Mouse (Mus musculus): ENCODE measurements around the gene Ehbp1. TPM values are rescaled to one million over a fixed set of nuclear protein-coding genes. Genes with fewer than 3 reads are reported as not detected.

The Ehbp1 gene
- polyA plus RNA-seq, 1 experiment from 2014 or later, result 9.6 TPM

- Histone ChIP-seq H3K4me3 (peak overlapping the region; percentile 44), H3K4me1 (replicated peaks) (peaks cover 39% of the 10 kb centered on the region), H3K9me3 (no peaks in the 10 kb centered on the region), H3K27ac (peak overlapping the region; percentile 81; the same call in 1 of the 2 replicates), H3K36me3 (no peaks in the 10 kb centered on the region), H3K27me3 (ENCODE audit: insufficient read depth, poor library complexity, severe bottlenecking) (peaks cover 95% of the 10 kb centered on the region)
- 0% methylated on average over 10 of the region's 10 CpGs for WGBS
- DNase-seq (ENCODE audit: low spot score), result peak; percentile 59
Measured at GRCm38 (mm10) chr11:22008129-22008596, 333.9 kb downstream of the Ehbp1 start.

- Histone ChIP-seq H3K9me3 (no peaks in the 10 kb centered on the region), H3K4me3 (peak overlapping the region; percentile 44), H3K4me1 (replicated peaks) (peaks cover 42% of the 10 kb centered on the region), H3K27me3 (ENCODE audit: insufficient read depth, poor library complexity, severe bottlenecking) (peaks cover 96% of the 10 kb centered on the region), H3K27ac (peak overlapping the region; percentile 81), H3K36me3 (no peaks in the 10 kb centered on the region)
- DNase-seq (ENCODE audit: low spot score), result peak; percentile 17
- WGBS, result under 1% methylated on average over 6 of the region's 6 CpGs
Measured at GRCm38 (mm10) chr11:22007781-22008110, 334.3 kb downstream of the Ehbp1 start.

- Histone ChIP-seq H3K4me3 (peak overlapping the region; percentile 44), H3K36me3 (no peaks in the 10 kb centered on the region), H3K9me3 (no peaks in the 10 kb centered on the region), H3K27me3 (ENCODE audit: insufficient read depth, poor library complexity, severe bottlenecking) (peaks cover 97% of the 10 kb centered on the region), H3K27ac (peak overlapping the region; percentile 81), H3K4me1 (replicated peaks) (peaks cover 48% of the 10 kb centered on the region)
- under 1% methylated on average over 20 of the region's 20 CpGs for WGBS
- peak; percentile 51 for DNase-seq (ENCODE audit: low spot score)
Measured at GRCm38 (mm10) chr11:22007088-22007780, 334.9 kb downstream of the Ehbp1 start.

GRCm38 (mm10) chr11:22006471-22007087 is 335.5 kb downstream of the Ehbp1 start:
- H3K27ac ChIP-seq, result peak overlapping the region; percentile 81
- H3K27me3 ChIP-seq (ENCODE audit: insufficient read depth, poor library complexity, severe bottlenecking), result peaks cover 99% of the 10 kb centered on the region
- H3K4me3 ChIP-seq, result peak overlapping the region; percentile 44
- no peaks in the 10 kb centered on the region for H3K9me3 ChIP-seq
- 6% methylated on average over 12 of the region's 12 CpGs for whole genome bisulfite sequencing
- no peaks in the 10 kb centered on the region for H3K36me3 ChIP-seq
- H3K4me1 ChIP-seq (replicated peaks), result peaks cover 54% of the 10 kb centered on the region
- no peak for DNase-seq (ENCODE audit: low spot score)

GRCm38 (mm10) chr11:22005281-22005870 is 336.7 kb downstream of the Ehbp1 start:
- H3K4me3 ChIP-seq, result 0 out of 2 replicates have a peak overlapping the region, but pooled peaks have one; percentile 6
- H3K27ac ChIP-seq, result no peak overlapping the region
- peaks cover 66% of the 10 kb centered on the region for H3K4me1 ChIP-seq (replicated peaks)
- no peaks in the 10 kb centered on the region for H3K36me3 ChIP-seq
- 3% methylated on average over 9 of the region's 9 CpGs for WGBS
- peak; percentile 27 for DNase-seq (ENCODE audit: low spot score)
- H3K9me3 ChIP-seq, result no peaks in the 10 kb centered on the region
- H3K27me3 ChIP-seq (ENCODE audit: insufficient read depth, poor library complexity, severe bottlenecking), result peaks cover 99% of the 10 kb centered on the region

GRCm38 (mm10) chr11:22004331-22004841 is 337.7 kb downstream of the Ehbp1 start:
- under 1% methylated on average over 18 of the region's 18 CpGs for WGBS
- DNase-seq (ENCODE audit: low spot score), result peak; percentile 75
- H3K36me3 ChIP-seq, result no peaks in the 10 kb centered on the region
- H3K9me3 ChIP-seq, result no peaks in the 10 kb centered on the region
- H3K27me3 ChIP-seq (ENCODE audit: insufficient read depth, poor library complexity, severe bottlenecking), result peaks cover 99% of the 10 kb centered on the region
- peak overlapping the region; percentile 70 for H3K4me3 ChIP-seq
- peak overlapping the region; percentile 62 for H3K27ac ChIP-seq
- H3K4me1 ChIP-seq (replicated peaks), result peaks cover 70% of the 10 kb centered on the region

GRCm38 (mm10) chr11:22003341-22003981 is 338.6 kb downstream of the Ehbp1 start:
- Histone ChIP-seq H3K4me3 (peak overlapping the region; percentile 70), H3K9me3 (no peaks in the 10 kb centered on the region), H3K27me3 (ENCODE audit: insufficient read depth, poor library complexity, severe bottlenecking) (peaks cover 100% of the 10 kb centered on the region), H3K36me3 (no peaks in the 10 kb centered on the region), H3K4me1 (replicated peaks) (peaks cover 68% of the 10 kb centered on the region), H3K27ac (peak overlapping the region; percentile 86)
- DNase-seq (ENCODE audit: low spot score), result peak; percentile 64
- WGBS, result under 1% methylated on average over 31 of the region's 31 CpGs

GRCm38 (mm10) chr11:22002783-22003340 is 339.2 kb downstream of the Ehbp1 start, which contains the start of gene Otx1:
TSS of gene Otx1 (minus strand) at chr11:22002897.
- Histone ChIP-seq H3K27ac (peak within 1 kb of the TSS; percentile 86), H3K4me1 (replicated peaks) (peaks cover 65% of the 10 kb centered on the region), H3K36me3 (no peaks in the 10 kb centered on the region), H3K9me3 (no peaks in the 10 kb centered on the region), H3K4me3 (peak within 1 kb of the TSS; percentile 70), H3K27me3 (ENCODE audit: insufficient read depth, poor library complexity, severe bottlenecking) (peaks cover 100% of the 10 kb centered on the region)
- peak; percentile 57 for DNase-seq (ENCODE audit: low spot score)
- WGBS, result under 1% methylated on average over 34 of the region's 34 CpGs

GRCm38 (mm10) chr11:22002062-22002782 is 339.9 kb downstream of the Ehbp1 start:
- H3K27me3 ChIP-seq (ENCODE audit: insufficient read depth, poor library complexity, severe bottlenecking), result peaks cover 100% of the 10 kb centered on the region
- H3K4me3 ChIP-seq, result peak overlapping the region; percentile 70
- H3K4me1 ChIP-seq (replicated peaks), result peaks cover 62% of the 10 kb centered on the region
- H3K9me3 ChIP-seq, result no peaks in the 10 kb centered on the region
- no peaks in the 10 kb centered on the region for H3K36me3 ChIP-seq
- under 1% methylated on average over 34 of the region's 34 CpGs for WGBS
- DNase-seq (ENCODE audit: low spot score), result no peak
- H3K27ac ChIP-seq, result peak overlapping the region; percentile 86

GRCm38 (mm10) chr11:22001321-22002061 is 340.6 kb downstream of the Ehbp1 start:
- Histone ChIP-seq H3K27me3 (ENCODE audit: insufficient read depth, poor library complexity, severe bottlenecking) (peaks cover 100% of the 10 kb centered on the region), H3K27ac (peak overlapping the region; percentile 86), H3K9me3 (no peaks in the 10 kb centered on the region), H3K36me3 (no peaks in the 10 kb centered on the region), H3K4me1 (replicated peaks) (peaks cover 62% of the 10 kb centered on the region), H3K4me3 (peak overlapping the region; percentile 70)
- WGBS, result 1% methylated on average over 57 of the region's 59 CpGs
- DNase-seq (ENCODE audit: low spot score), result peak; percentile 85

- H3K4me1 ChIP-seq (replicated peaks), result peaks cover 69% of the 10 kb centered on the region
- H3K9me3 ChIP-seq, result no peaks in the 10 kb centered on the region
- H3K27ac ChIP-seq, result peak overlapping the region; percentile 62
- WGBS, result under 1% methylated on average over 47 of the region's 48 CpGs
- peaks cover 100% of the 10 kb centered on the region for H3K27me3 ChIP-seq (ENCODE audit: insufficient read depth, poor library complexity, severe bottlenecking)
- peak; percentile 63 for DNase-seq (ENCODE audit: low spot score)
- peak overlapping the region; percentile 70 for H3K4me3 ChIP-seq
- no peaks in the 10 kb centered on the region for H3K36me3 ChIP-seq
Measured at GRCm38 (mm10) chr11:22000316-22001076, 341.6 kb downstream of the Ehbp1 start.

All from hindbrain, embryonic 10.5 days (tissue).